Mouse (Mus musculus) lung, postnatal 0 days (tissue): ENCODE results near the gene Ltbp1.

Experiments
- CTCF ChIP-seq: IDR thresholded peaks from 2 replicates; pipeline ENCODE4 v1.5.1; 2016; ENCODE audit warnings: antibody characterized with exemption, mild to moderate bottlenecking
- EP300 ChIP-seq: IDR thresholded peaks from 2 replicates; pipeline ENCODE4 v1.6.1; 2016; ENCODE audit warnings: antibody characterized with exemption, mild to moderate bottlenecking, control low read depth

- TF ChIP-seq CTCF (no peak), EP300 (no peak)
Observed at GRCm38 (mm10) chr17:75335649-75336048, 330.3 kb downstream of the Ltbp1 start.
